Comparison of ENCODE assay signal across 8 mouse cellular contexts in the genomic region with DNA sequence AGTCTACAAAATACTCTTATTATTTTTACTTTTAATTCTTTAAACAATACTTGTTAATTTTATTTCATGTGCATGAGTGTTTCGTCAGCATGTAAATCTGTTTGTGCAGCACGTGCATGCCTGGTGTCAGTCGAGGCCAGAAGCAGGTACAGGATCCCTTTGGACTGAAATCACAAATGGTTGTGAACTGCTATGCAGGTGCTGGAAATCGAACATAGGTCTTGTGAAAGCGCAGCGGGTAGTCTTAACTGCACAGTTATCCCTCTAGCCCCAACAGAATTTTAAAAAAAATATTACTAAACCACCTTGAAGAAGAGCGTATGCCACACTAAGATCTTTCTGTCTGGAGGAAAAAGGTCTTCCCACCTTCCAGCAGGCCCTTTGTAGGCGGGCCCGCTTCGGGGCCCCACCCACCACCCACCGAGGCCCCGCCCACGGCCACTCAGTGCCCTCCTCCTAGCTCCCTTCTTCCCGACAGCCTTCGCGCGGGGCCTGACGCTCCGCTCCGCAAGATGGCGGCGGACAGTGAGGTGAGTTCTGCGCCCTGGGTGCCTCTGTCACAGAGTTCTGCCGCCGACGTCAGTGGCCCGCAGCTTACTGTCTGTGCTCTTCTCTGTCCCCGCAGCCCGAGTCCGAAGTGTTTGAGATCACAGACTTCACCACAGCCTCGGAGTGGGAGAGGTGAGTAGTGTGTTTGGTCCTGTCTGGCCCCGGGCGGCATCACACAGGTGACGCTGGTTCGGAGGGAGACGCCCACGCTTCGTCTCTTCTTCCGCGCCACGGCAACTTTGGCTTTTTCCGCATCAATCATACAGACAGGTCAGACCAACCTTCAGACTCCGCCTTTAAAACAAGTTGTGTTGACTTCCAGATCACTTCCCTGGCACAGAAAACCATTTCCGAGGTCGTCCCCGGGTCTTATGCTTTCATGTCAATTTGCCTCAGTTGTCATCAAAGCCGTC. TPM values are rescaled to one million over a fixed set of nuclear protein-coding genes. Genes with fewer than 3 reads are reported as not detected.
DNase-seq lines count a peak whose midpoint lies in the region; ATAC-seq lines count a peak whose summit lies in the region.

TSS of gene Rab3gap1 (plus strand) at position 474 of the 962 bp plus-strand sequence.

- intact Hi-C loops in gastrocnemius, postnatal 14 days (cut with DNase I; ENCODE audit: low total_unique reads) = no loop called here
- intact Hi-C loops in left cerebral cortex, postnatal 10 days (cut with DNase I) = no loop called here

- DNase-seq in adipocyte (ENCODE audit: low spot score) = peak; percentile 86
- peak; percentile 89 for DNase-seq in embryo, embryonic 10 days (ENCODE audit: low spot score)
- DNase-seq in gastrocnemius, postnatal 14 days = peak; percentile 90
- peak; percentile 78 to 94 for DNase-seq in left cerebral cortex, postnatal 10 days (ENCODE audit: extremely low spot score in 1 of 2, low spot score in 2 of 2)
- DNase-seq in right cerebral cortex, postnatal 25 days = peak; percentile 91
- DNase-seq in urinary bladder, postnatal 4 days (ENCODE audit: low spot score in 2 of 2) = peak; percentile 83 to 92

- peak; percentile 94 for ATAC-seq in inflammation-experienced regulatory T-cells, adult 6 months
- ATAC-seq in megakaryocyte-erythroid progenitor cell, adult 5-6 weeks (replicated peaks; ENCODE audit: low FRiP score, low TSS enrichment, poor library complexity, severe bottlenecking) = peak; percentile 99

RNA-seq across cellular contexts. Expression of gene Rab3gap1, which starts in this region (rescaled TPM):
- 10 to 100 TPM; 22.0 to 23.9 TPM for total RNA-seq in gastrocnemius, postnatal 14 days (2021)
- 10 to 100 TPM; 48.3 to 83.3 (median 61.6) TPM for polyA plus RNA-seq in inflammation-experienced regulatory T-cells, adult 6 months (2017; shearing (Covaris generic))
- 10 to 100 TPM; 47.3 to 49.8 TPM for total RNA-seq in left cerebral cortex, postnatal 10 days (2021)
- total RNA-seq in megakaryocyte-erythroid progenitor cell, adult 5-6 weeks (2014; fragmentation: Nextera tagmentation) = 24.0 and 25.4 TPM in 2 replicates
- 40.7 and 53.1 TPM in 2 replicates for total RNA-seq in megakaryocyte-erythroid progenitor cell, adult 5-6 weeks (2017)

Comparison
In these comparisons a context has a peak if more than half of its experiments do, and no peak if none do; other contexts are left out.
1. Peak in every context shown above with its lines: DNase-seq and ATAC-seq.